Mouse (Mus musculus) frontal cortex, adult 2 months (tissue): ENCODE measurements around the gene Myo1a. TPM values are rescaled to one million over a fixed set of nuclear protein-coding genes. Genes with fewer than 3 reads are reported as not detected.

Experiments used
- DNase-seq, 2 experiments: peaks; one replicate each; pipeline ENCODE4 v3.0.0; 2022; ENCODE audit warnings: low spot score in 1 of 2; ENCODE audit errors: extremely low spot score in 1 of 2
- polyA plus RNA-seq: library from polyadenylated mRNA; depleted of rRNA; stranded (reverse); fragments of >200 nt; gene quantifications from 2 replicates; pipeline ENCODE4 v1.2.3, GENCODE M21; 2012

Gene Myo1a
- polyA plus RNA-seq, 1 experiment: 1.5 TPM

DNA sequence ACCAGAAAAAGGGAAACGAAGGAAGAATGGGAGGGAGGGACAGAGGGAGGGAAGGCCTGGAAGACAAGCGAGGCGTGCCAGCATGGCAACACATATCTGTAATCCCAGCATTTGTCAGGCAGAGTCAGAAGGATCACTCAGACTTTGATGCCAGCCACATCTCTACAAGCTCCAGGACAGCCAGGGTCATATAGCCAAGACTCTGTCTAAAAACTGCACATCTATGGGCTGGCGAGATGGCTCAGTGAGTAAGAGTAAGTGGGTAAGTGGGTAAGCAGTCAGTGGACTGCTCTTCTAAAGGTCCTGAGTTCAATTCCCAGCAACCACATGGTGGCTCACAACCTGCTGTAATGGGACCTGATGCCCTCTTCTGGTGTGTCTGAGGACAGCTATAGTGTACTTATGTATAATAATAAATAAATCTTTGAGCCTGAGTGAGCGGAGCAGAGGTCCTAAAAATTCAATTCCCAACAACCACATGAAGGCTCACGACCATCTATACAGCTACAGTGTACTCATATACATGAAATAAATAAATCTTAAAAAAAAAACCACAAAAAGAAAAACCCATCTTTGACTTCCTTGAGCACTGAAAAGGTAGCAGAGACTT lies 30.8 kb upstream of the Myo1a start:
- no peak for DNase-seq

DNA sequence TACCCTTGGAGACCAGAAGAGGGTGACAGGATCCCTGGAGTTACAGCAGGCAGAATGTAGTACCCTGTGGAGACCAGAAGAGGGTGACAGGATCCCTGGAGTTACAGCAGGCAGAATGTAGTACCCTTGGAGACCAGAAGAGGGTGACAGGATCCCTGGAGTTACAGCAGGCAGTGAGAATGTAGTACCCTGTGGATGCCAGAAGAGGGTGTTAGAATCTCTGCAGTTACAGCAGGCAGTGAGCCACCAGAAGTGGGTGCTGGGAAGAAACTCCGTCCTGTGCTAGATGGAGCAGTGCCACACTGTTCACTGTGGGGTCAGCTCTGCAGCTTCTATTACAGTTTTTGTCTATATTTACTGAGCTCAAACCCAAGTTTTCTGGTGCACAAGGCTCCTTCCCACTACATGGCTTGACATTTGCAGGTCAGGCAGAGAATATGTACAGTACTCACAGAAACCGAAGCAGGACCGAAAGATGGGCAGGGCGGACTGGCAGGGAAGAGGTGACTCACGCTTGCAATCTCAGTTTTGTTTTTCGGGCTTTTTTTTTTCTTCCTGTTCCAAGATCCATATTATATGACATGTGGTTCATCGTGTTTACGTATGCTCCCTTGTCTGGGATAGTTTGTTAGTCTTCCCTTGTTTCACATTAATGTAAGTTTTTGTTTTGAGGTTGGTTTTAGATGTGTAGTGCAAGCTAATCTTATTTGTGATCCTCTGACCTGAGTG lies 30.0 kb upstream of the Myo1a start:
- peak; percentile 93 to 98 for DNase-seq

DNA sequence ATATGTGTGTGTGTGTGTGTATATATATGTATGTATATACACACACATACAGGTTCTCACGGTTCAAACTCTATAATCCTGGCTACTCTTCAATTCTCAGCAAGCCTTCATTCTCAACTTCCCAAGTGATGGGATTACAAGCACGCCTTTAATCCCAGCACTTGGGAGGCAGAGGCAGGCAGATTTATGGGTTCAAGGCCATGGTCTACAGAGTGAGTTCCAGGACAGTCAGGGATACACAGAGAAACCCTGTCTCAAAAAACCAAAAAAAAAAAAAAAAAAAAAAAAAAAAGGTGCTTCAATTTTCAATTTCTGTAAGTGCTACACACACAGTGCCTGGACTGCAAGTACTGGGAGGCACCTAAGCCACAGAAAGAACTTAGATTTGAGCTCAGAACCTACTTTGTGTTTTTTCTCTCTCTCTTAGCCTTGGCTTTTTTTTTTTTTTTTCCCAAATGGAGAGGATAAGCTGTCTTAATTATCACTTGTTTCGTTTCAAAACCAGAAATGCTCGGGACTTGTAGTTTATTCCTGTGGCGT lies 29.0 kb upstream of the Myo1a start:
- DNase-seq: no peak

DNA sequence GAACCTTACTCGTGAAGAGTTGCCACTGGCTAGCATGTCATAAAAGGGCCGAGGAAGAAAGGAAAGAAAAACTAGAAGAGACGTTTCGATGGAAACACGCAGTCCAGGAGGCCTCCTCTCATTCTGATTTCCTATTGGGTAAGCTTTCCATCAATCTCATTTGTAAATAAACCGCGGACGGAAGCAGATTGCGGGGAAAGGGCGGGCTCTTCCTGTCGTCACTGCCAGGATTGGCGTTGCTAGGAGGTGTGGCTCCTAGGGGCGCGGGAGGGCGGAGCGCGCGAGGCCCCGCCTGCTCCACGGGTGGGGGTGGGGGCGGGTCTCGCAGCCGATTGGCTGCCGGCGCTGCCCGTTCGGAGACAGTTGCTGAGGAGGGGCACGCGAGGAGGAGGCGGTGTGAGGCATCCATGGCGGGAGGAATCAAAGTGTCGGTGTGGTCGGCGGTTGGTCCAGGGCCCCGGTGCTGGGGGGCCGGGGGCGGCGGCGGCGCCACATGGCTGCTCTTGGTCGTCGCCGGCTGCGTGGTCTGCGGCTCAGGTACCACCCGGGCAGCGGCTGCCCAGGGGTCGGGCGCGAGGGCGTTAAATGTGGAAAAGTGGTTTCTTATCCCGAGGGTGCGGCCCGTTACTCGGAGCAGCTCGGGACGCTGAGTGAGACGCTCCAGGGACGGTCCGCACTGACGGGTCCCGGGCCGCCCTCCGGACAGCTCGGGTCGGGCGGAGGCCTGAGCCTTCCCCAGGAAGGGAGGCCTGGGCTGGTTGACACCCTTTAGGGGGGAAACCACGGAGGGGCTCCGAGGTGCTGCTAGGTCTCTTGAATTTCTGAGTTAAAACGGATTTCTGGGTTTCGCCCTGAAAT lies 28.1 kb upstream of the Myo1a start:
- peak; percentile 94 to 97 for DNase-seq

DNA sequence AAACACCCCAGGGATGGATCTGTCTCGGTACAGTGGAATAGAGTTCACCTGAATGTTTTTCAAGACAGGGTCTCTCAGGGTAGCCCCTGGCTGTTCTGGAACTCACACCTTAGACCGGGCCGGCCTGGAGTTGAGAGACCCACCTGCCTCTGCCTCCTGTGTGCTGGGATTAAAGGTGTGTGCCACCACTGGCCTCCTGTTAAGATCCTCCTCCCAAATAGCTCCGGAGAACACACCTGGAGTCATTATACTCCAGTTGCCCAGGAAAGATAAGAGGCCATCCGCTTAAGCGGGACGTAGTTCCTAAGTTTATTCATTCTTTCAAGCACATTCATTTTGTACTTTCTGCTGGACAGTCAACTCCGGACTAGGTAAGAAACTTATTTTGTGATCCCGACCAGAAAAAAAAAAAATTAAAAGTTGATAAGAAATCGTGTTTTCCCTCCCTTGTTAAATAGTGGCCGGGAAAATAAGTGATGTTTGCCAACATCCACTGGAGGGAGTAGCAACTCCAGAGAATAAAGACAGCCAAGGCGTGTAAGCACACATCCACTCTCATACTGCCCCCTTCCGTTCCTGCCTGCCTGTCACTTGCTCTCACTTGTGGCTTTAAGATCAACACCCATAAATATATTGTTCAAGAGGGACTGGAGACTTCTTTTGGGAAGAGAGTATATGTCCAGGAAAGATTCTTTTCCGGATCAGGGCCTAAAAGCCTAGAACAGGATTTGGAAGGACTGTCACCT lies 27.2 kb upstream of the Myo1a start:
- peak in 1 of 2 experiments; percentile 76 for DNase-seq

GRCm38 (mm10) chr10:127679208-127679607 lies 25.8 kb upstream of the Myo1a start:
- no peak for DNase-seq

DNA sequence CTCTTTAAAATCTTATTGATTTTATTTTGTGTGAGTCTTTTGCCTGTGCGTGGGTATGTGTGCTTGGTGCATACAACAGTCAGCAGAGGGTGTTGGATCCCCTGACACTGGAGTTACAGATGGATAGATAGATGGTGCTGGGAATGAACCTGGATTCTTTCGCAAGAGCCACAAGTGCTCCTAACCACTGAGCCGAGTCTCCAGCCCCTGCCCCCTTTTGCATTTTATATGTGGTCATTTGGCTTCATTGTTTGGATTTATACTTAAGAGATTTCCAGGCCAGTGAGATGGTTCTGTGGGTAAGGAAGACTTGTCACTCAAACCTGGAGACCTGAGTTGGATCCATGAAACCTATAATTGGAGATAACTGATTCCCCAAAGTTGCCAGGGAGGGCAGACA lies 25.1 kb upstream of the Myo1a start:
- no peak for DNase-seq

DNA sequence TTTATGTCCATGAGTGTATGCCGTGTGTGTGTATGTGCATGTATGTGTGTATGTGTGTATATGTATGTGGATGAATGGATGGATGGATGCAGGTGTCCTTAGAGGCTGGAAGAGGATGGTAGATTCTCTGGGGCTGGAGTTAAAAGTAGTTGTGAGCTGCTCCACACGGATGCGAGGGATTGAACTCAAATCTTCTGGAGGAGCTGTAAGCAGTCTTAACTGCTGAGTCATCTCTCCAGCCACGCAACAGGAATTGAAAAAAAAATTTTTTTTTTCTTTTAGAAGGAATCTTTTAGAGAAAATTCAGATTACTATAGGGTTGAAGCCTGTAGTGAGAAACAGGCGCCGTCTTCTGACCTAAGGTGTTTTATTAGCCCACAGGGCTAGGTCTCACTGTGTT lies 22.1 kb upstream of the Myo1a start:
- no peak for DNase-seq

DNA sequence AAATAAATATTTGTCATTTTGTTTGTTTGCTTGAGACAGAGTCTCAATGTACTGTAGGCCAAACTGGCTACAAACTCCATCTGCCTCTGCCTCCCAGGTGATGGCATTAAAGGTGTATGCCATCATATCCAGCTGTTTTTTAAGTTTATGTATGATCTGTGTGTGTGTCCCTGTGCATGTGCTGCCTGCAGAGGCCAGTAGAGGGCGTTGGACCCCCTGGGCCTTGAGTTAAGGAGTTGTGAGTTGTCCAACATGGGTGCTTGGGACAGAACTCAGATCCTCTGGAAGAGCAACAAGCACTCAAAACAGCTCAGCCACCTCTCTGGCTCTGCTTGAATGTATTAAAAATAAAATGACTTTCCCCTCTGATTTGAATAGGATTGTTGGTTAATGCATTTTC lies 13.9 kb upstream of the Myo1a start:
- DNase-seq: no peak

DNA sequence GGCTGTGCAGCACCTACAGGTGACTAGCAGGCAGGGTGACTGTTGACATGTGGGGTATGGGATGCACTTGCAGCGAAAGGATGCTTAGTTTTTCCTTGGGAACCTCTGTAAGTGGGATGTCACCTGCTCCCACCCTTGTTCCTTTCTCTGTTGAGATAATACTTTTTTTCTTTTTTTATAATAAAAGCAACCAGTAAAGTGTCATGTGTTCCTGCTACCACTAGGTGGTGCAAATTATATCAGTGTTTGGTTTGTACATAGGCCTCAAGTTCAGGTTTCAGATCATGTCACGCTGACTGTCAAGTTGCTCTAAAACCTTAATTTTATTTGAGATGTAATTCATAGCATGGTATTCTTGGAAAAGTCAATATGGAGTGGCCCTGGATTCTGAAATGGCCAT lies 10.3 kb upstream of the Myo1a start:
- peak in 1 of 2 experiments; percentile 46 for DNase-seq

- no peak for DNase-seq
Measured at GRCm38 (mm10) chr10:127695775-127696174, 9.2 kb upstream of the Myo1a start.

GRCm38 (mm10) chr10:127698966-127699365 lies 6.0 kb upstream of the Myo1a start:
- DNase-seq: no peak

DNA sequence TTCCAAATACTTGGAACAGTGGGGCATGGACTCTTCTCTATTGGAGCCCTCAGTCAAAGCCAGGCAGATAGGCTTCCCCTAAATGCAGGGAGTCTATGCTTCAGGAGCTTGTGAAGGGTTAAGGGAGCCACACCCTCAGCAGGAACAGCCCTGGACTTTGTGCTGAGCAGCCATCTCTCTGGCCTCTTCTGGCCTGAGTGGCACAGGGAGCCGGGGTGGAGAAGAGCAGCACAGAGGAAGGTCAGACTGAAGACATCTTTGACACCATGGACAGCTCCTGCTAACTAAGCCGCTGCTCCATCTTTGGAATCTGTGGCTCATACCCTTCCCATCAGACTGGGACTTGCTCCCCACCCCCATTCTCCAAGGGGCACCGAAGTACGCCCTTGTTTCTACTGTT lies 1.7 kb upstream of the Myo1a start:
- DNase-seq: no peak

DNA sequence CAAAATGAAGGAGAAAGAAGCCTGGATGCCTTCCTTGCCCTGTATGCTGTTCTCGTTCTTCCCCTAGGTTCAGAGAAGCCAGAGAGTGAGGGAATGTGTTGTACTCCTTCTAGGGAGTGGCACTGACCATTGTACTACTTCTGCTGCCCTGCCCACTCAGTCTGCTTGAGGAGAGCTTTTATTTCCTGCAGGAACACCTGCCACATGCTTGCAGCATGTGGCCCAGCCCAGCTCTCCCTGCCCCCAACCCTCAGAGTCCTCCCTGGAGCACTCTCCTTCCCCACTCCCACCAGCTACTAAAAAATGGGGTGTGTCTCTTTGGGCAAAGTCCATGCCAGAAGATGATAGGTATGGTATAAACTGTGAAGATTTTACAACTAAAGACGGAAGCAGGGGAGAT lies 677 bp upstream of the Myo1a start:
- DNase-seq: no peak

DNA sequence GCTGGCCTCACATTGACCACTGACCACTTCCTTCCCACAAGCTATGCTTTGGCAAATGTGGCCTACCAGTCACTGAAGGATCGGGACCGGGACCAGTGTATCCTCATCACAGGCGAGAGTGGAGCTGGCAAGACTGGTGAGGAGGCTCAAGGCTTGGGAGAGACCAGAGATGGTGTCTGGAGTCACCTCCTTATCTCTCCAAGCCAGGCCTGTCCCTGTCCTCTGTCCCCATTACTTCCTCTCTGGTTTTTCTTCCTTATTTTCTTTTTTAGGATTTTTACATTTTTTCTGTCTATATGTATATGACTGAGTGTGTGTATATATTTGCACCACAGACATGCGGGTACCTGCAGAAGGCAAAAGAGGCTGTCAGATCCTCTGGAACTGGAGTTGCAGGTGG lies 813 bp downstream of the Myo1a start:
- DNase-seq: no peak

- DNase-seq: no peak
Measured at GRCm38 (mm10) chr10:127707721-127708120, 2.8 kb downstream of the Myo1a start.

DNA sequence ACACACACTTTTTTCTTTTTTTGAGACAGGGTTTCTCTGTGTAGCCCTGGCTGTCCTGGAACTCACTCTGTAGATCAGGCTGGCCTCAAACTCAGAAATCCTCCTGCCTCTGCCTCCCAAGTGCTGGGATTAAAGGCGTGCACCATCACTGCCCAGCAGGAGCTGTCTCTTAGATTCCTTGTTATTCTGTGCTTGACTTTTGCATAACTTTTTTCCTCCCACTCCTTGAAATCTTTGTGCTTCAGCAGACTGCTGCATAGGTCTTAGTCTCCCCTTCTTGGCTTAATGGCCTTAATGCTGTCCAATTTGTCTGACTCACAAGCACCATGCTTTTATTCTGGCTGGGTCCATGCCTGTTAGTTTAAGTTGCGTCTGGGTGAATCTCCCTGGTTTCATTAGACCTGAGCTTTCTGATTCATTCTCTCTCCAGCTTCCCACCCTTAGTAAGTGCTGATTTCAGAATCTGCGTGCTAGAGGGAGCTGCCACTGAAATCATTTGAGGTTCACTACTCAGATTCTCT lies 3.9 kb downstream of the Myo1a start:
- no peak for DNase-seq

DNA sequence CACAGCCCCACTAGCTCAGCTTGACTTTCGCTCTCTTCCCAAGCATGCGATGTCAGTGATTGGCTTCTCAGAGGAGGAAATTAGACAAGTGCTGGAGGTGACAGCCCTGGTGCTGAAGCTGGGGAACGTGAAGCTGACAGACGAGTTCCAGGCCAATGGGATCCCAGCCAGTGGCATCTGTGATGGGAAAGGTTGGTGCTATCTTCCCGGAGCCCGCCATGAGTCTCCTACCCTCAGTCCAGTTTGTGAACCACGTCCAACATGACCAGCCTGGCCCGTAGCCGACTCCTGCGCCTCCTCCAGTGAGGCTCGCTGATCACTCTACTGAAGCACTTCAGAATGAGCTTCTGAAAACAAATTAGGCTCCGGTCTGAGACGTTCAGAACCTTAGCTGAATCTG lies 5.4 kb downstream of the Myo1a start:
- DNase-seq: no peak

DNA sequence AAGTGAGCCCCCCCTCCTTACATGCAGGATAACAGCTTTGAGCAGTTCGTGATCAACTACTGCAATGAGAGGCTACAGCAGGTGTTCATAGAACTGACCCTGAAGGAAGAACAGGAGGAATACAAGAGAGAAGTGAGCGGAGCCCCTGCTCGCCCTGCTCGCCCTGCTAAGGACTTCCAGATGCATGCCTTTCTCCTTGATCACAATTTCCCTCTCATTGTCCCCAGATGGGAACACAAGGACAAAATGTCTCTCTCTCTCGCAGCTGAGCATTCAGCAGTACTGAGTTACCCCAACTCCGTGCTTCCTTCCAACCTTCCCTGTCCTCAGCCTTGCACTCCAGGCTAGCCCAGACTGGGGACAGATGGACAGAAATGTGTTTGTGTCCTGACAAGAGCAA lies 7.8 kb downstream of the Myo1a start:
- DNase-seq: no peak

DNA sequence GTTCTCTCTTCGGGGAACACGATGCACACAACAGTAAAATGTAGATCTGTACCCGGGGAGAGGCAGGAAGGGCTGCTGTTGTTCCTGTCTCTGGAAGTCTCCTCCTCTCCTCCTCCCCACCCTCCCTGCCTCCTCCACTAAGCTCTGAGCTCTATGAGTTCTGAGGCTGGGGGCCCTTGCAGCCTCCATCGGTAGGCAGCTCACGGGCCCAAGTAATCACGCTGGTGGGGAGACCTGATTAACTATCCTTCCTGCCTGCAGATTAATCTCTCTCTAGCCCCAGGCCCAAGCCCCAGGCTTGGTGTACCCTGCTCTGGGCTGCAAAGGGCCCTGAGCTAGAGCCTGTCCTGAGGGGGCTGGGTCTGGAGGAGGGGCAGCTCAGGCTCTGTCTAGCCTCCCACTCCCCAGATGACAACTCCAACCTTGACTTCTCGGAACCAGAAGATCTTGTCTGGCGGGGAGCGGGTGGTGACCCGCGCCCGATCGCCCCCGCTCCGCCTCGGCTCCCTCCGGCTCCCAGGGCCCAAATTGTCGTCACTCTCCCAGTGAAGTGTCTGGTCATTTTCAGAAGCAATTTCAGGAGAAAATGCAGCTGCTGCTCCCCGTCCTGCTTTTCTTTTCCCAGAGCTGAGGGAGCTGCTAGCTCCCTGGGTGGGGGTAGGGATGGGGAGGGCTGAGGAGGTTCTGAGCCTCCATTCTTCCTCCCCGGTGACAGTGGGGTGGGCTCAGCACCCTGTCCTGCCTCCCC lies 16.9 kb downstream of the Myo1a start:
- DNase-seq: peak in 1 of 2 experiments; percentile 24
